Mouse (Mus musculus): ENCODE measurements around the gene Parp8. TPM values are rescaled to one million over a fixed set of nuclear protein-coding genes. Genes with fewer than 3 reads are reported as not detected.

The Parp8 gene
- total and polyA plus RNA-seq, 2 experiments from 2014 or later, result 24.5 to 40.0 TPM

- 81% methylated on average over 5 of the region's 5 CpGs for WGBS
- Histone ChIP-seq H3K4me3 (ENCODE audit: low read depth, low read length) (no peak overlapping the region), H3K36me3 (ENCODE audit: insufficient read depth, low read length) (no peaks in the 10 kb centered on the region), H3K4me1 (ENCODE audit: insufficient read depth, low read length) (no peaks in the 10 kb centered on the region), H3K27me3 (ENCODE audit: insufficient read depth, low read length) (no peaks in the 10 kb centered on the region), H3K4me2 (ENCODE audit: low read depth, low read length, poor library complexity, severe bottlenecking) (no peak overlapping the region), H3K27ac (ENCODE audit: low read depth, low read length) (no peak overlapping the region), H3K9ac (replicated peaks; ENCODE audit: low read length, poor library complexity, severe bottlenecking) (no peak overlapping the region), H3K9me3 (ENCODE audit: low read length) (no peaks in the 10 kb centered on the region)
- ATAC-seq (ENCODE audit: low FRiP score), result no peak
- TF ChIP-seq CTCF (IDR thresholded peaks at IDR 0.05), result no peak
- DNase-seq (ENCODE audit: low spot score), result no peak
Measured at GRCm38 (mm10) chr13:117048541-117048971, 23.2 kb upstream of the Parp8 start.

- Histone ChIP-seq H3K9ac (replicated peaks; ENCODE audit: low read length, poor library complexity, severe bottlenecking) (no peak overlapping the region), H3K9me3 (ENCODE audit: low read length) (no peaks in the 10 kb centered on the region), H3K27ac (ENCODE audit: low read depth, low read length) (no peak overlapping the region), H3K4me2 (ENCODE audit: low read depth, low read length, poor library complexity, severe bottlenecking) (no peak overlapping the region), H3K4me3 (ENCODE audit: low read depth, low read length) (no peak overlapping the region), H3K27me3 (ENCODE audit: insufficient read depth, low read length) (no peaks in the 10 kb centered on the region), H3K36me3 (ENCODE audit: insufficient read depth, low read length) (no peaks in the 10 kb centered on the region), H3K4me1 (ENCODE audit: insufficient read depth, low read length) (no peaks in the 10 kb centered on the region)
- DNase-seq (ENCODE audit: low spot score) (no peak), ATAC-seq (ENCODE audit: low FRiP score) (no peak)
- no peak for TF ChIP-seq CTCF (IDR thresholded peaks at IDR 0.05)
Measured at GRCm38 (mm10) chr13:117043567-117043966, 18.2 kb upstream of the Parp8 start.

- Histone ChIP-seq H3K4me3 (ENCODE audit: low read depth, low read length) (no peak overlapping the region), H3K27me3 (ENCODE audit: insufficient read depth, low read length) (no peaks in the 10 kb centered on the region), H3K9ac (replicated peaks; ENCODE audit: low read length, poor library complexity, severe bottlenecking) (no peak overlapping the region), H3K9me3 (ENCODE audit: low read length) (no peaks in the 10 kb centered on the region), H3K36me3 (ENCODE audit: insufficient read depth, low read length) (no peaks in the 10 kb centered on the region), H3K4me2 (ENCODE audit: low read depth, low read length, poor library complexity, severe bottlenecking) (no peak overlapping the region), H3K27ac (ENCODE audit: low read depth, low read length) (no peak overlapping the region), H3K4me1 (ENCODE audit: insufficient read depth, low read length) (no peaks in the 10 kb centered on the region)
- no peak for TF ChIP-seq CTCF (IDR thresholded peaks at IDR 0.05)
- ATAC-seq (ENCODE audit: low FRiP score), result no peak
- no peak for DNase-seq (ENCODE audit: low spot score)
Measured at GRCm38 (mm10) chr13:117041021-117041420, 15.7 kb upstream of the Parp8 start.

GRCm38 (mm10) chr13:117036277-117036676 is 10.9 kb upstream of the Parp8 start:
- 81% methylated on average over 5 of the region's 5 CpGs for WGBS
- Histone ChIP-seq H3K4me2 (ENCODE audit: low read depth, low read length, poor library complexity, severe bottlenecking) (no peak overlapping the region), H3K9ac (replicated peaks; ENCODE audit: low read length, poor library complexity, severe bottlenecking) (no peak overlapping the region), H3K36me3 (ENCODE audit: insufficient read depth, low read length) (no peaks in the 10 kb centered on the region), H3K4me1 (ENCODE audit: insufficient read depth, low read length) (no peaks in the 10 kb centered on the region), H3K27me3 (ENCODE audit: insufficient read depth, low read length) (no peaks in the 10 kb centered on the region), H3K4me3 (ENCODE audit: low read depth, low read length) (no peak overlapping the region), H3K27ac (ENCODE audit: low read depth, low read length) (no peak overlapping the region), H3K9me3 (ENCODE audit: low read length) (no peaks in the 10 kb centered on the region)
- no peak for ATAC-seq (ENCODE audit: low FRiP score)
- no peak for TF ChIP-seq CTCF (IDR thresholded peaks at IDR 0.05)
- DNase-seq (ENCODE audit: low spot score), result no peak

- no peak for DNase-seq (ENCODE audit: low spot score)
- H3K9me3 ChIP-seq (ENCODE audit: low read length), result no peaks in the 10 kb centered on the region
- H3K9ac ChIP-seq (replicated peaks; ENCODE audit: low read length, poor library complexity, severe bottlenecking), result no peak overlapping the region
- WGBS, result 64% methylated on average over 2 of the region's 2 CpGs
- H3K36me3 ChIP-seq (ENCODE audit: insufficient read depth, low read length), result no peaks in the 10 kb centered on the region
- H3K27me3 ChIP-seq (ENCODE audit: insufficient read depth, low read length), result no peaks in the 10 kb centered on the region
- TF ChIP-seq CTCF (IDR thresholded peaks at IDR 0.05), result no peak
- H3K27ac ChIP-seq (ENCODE audit: low read depth, low read length), result no peak overlapping the region
- ATAC-seq (ENCODE audit: low FRiP score), result no peak
- H3K4me2 ChIP-seq (ENCODE audit: low read depth, low read length, poor library complexity, severe bottlenecking), result no peak overlapping the region
- H3K4me1 ChIP-seq (ENCODE audit: insufficient read depth, low read length), result no peaks in the 10 kb centered on the region
- H3K4me3 ChIP-seq (ENCODE audit: low read depth, low read length), result no peak overlapping the region
Measured at GRCm38 (mm10) chr13:117035121-117035520, 9.8 kb upstream of the Parp8 start.

GRCm38 (mm10) chr13:117034676-117035075 is 9.3 kb upstream of the Parp8 start:
- DNase-seq (ENCODE audit: low spot score) (no peak), ATAC-seq (ENCODE audit: low FRiP score) (no peak)
- no peak overlapping the region for H3K27ac ChIP-seq (ENCODE audit: low read depth, low read length)
- H3K27me3 ChIP-seq (ENCODE audit: insufficient read depth, low read length), result no peaks in the 10 kb centered on the region
- H3K9me3 ChIP-seq (ENCODE audit: low read length), result no peaks in the 10 kb centered on the region
- WGBS, result 87% methylated on average over 1 of the region's 1 CpGs
- no peaks in the 10 kb centered on the region for H3K4me1 ChIP-seq (ENCODE audit: insufficient read depth, low read length)
- no peak overlapping the region for H3K4me2 ChIP-seq (ENCODE audit: low read depth, low read length, poor library complexity, severe bottlenecking)
- H3K36me3 ChIP-seq (ENCODE audit: insufficient read depth, low read length), result no peaks in the 10 kb centered on the region
- no peak overlapping the region for H3K4me3 ChIP-seq (ENCODE audit: low read depth, low read length)
- TF ChIP-seq CTCF (IDR thresholded peaks at IDR 0.05), result no peak
- H3K9ac ChIP-seq (replicated peaks; ENCODE audit: low read length, poor library complexity, severe bottlenecking), result no peak overlapping the region
